Mouse (Mus musculus): ENCODE results near the gene Enpp1.

- TF ChIP-seq CTCF (IDR thresholded peaks at IDR 0.05; ENCODE audit: borderline replicate concordance, insufficient read depth, low read length) (no peak), POLR2A (IDR thresholded peaks at IDR 0.05; ENCODE audit: low read depth, low read length) (no peak)
Measured at GRCm38 (mm10) chr10:24735027-24735777, 23.2 kb upstream of the Enpp1 start.

All from embryonic fibroblast, embryonic 13.5 days (primary cell).